Mouse (Mus musculus) CH12F3 (cell line): ENCODE data around the gene 4930583I09Rik.

Experiments
- in situ Hi-C: fragments of 300-500 bp; cut with MboI; formaldehyde crosslinking; loops from 2 replicates; pipeline ENCODE4 v1.14.3; 2020; ENCODE audit warnings: low sequenced_read_pairs

The 4930583I09Rik gene

DNA sequence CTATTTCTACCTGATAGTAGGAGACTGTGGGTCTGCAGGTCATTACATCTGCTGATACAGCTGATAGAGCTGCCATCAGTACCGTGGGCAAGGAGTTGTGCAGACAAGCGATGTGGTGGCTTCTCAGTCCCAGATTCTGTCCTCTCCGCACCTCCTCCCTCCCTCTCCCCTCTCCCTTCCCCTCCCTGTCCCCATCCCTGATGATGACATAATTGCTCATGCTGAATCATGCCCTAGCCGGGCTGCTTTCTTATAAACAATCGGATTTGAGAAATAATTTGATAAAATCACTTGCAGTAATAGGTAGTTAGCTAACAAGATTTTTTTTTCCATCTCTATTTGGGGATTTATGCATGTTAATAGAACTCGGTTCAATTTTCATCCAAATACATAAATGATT is at the start of gene 4930583I09Rik:
TSS of gene 4930583I09Rik (minus strand) at position 144 of the 400 bp plus-strand sequence.
- in situ Hi-C loops, result no loop called here

DNA sequence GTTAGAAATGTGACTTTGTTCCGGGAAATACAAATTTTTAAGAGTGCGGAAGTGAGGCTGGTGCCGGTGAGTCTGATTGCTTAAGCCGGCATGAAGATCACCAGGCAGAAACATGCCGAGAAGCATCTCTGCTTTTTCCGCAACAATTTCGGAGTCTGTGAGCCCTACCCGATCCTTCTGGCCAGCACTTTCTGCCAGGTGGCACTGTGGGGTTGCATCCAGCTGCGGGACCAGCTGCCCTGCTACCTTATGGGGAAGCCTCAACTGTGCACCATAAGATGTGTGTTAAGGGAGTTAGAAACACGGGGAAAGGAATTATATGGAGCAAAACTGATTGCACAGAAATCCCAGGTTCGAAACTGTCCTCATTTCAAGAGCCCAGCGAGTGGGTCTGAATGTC is 40.2 kb upstream of the 4930583I09Rik start:
- in situ Hi-C loops, result no loop called here

DNA sequence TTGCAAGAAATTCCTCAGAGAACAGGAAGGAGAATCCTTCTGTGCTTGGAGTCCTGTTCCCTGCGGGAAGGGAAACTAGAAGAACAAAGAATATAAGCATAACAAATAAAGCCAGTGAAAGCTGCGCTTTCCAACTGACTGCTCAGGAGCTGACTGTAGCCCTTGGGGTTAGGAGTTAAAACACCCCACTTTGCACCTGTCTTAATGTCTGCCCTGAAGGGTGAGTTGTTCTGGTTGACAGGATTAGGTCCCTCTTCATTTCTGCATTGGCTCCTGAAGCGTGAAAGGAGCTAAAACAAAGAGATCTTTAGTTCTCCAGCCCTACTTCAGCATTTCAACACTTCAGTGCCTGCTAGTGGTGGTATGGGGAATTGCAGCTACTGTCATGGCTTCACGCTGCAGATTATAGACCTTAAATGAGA is 37.8 kb upstream of the 4930583I09Rik start:
- in situ Hi-C loops, result no loop called here

DNA sequence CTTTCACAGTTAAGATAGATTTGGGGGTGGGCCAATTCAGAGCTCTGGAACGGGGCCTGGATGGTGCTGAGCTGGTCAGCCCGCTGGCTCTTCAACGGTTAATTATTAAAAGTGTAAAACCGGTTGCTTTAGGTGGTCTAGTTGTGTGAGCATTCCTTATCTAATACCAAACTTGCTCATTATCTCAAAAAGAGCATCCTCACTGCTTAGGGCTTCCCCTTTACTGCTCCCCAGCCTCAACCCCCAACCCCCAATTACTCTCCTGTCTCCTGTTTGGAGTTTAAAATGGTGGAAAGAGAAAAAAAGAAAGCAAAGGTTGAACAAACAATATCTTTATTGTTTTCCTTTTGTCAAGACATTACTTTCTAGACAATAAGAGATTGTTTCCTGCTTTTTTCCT is 27.9 kb upstream of the 4930583I09Rik start:
- in situ Hi-C loops, result no loop called here

DNA sequence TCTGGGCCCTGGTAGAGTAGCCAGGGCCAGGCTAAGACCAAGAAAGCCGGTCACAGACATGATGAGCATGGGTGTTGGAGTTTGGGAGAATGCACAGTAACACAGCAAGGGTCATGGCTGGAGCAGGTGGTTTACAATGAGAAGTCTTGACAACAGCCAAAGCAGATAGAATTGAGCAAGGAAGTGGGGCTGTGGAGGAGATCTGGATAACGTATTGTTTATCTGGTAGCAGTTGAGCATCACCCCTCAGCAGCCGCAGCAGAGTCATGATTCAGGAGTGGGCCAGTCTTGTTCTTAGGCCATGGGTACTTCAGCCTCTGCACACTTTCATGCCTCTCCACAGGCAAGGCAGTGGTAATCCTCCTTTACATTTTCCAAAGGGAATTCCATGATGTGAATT is 25.1 kb upstream of the 4930583I09Rik start:
- in situ Hi-C loops, result no loop called here

DNA sequence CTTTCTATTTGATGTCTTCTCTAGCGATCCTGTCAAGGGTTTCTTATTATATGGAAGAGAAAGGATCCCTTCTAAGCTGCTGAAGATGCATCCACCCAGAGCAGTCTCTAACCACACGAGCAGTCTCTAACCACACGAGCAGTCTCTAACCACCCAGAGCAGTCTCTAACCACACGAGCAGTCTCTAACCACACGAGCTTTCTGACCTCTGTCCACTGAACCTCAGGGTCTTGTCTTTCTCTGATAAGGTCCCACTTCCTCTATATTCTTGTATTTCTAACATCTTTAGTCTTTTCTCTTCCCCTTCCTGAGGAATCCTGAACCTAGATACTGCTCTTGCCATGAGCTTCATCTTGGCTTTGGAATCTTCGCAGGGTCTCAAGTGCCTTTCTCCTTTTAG is 23.0 kb upstream of the 4930583I09Rik start:
- in situ Hi-C loops, result no loop called here

DNA sequence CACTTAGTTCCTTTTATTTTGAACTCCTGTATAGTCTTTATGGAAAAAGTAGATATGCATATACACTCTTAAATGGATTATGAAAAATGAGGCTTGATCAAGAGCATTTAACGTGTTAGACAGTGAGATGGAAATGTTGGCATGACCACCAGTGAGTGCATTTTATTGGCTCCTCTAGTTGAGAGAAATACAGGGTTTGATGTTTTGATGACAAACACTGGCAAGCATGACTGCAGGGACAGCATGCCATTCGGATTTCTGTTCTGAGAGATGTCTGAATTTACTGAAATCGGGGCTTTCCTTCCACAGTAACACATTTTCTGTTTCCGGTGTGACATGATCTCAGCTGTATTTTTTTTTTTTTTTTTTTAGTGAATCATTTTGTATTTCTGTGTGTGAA is 12.2 kb upstream of the 4930583I09Rik start:
- in situ Hi-C loops, result no loop called here

DNA sequence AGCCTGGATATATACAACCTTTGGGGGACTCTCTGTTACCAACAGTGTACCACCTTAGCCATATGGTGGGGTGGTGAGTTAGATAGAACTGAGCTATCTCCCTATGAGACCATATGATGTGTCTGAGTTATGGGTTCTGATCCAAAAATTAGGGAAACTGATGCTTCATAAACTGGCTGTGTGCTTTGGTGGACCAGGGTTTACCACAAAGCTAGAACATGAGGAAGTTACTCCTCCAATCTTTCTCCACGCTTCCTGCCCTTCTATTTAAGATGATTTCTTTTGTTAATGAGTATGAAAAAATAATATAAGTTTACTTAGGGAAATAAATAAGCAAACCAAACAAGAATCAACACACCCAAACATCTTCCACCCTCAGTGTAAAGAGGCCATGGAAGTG is 10.8 kb upstream of the 4930583I09Rik start:
- in situ Hi-C loops, result no loop called here

DNA sequence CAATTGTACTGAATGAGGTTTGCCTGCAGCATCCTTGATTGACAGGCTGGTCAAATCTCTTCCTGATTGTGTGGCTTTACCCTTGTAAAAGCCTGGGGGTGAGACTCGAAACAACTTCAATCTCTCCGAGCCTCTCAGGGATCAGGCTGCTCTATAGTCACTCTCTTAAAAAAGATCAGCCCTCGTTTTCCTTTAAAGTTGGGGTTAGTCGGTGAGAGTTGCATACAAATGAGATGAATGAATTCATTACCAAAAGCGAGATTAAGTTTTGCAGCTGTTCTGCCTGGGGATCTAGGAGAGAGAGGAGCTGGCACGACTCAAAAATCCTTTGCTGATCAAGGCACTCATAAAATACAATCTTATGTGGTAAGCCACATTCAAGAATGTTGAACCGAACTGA is 1.0 kb upstream of the 4930583I09Rik start:
- in situ Hi-C loops, result no loop called here

DNA sequence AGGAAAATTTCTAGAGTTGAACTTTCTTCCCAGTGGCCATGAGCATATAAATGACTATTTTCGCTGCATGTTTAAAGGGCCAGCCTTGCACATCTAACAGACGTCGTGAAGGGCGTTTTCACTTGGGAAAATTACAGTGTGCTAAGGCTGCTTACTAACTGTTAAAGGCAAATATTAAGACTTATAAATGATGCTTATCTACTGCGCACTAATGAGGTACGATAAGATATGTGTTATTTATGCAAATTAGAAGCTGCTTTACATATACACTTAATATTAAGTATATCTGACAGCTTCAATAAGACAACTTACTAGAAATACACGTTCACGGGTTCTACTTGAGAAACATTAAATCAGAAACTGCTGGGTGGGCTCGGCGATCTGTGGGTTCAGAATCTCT is 481 bp upstream of the 4930583I09Rik start:
- in situ Hi-C loops, result no loop called here

DNA sequence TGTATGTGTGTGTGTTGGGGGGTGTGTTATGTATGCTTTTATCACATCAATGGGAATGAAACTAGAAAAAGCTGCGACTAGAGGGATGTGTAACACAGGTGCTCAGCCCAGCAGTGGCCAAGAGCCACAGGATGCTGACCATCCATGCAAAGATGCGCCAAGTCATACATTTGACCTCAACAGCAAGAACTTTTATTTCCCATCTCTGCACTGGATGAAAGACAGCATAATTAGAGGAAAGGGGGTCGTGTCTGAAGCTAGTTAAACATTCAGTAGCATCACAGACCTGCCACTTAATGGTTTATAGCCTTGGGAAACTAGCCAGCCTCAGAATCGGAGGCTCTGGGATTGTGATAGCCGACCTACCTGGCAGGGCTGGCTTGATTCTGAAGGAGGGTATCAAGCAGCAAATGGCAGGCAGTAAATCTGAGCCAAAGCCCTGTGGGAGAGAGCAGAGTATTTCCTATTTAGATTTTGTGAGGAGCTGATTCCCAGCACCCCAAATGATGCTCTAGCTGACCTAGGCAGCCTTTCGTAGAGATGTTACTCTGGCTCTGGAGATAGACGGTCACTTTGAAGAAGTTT is 1.9 kb downstream of the 4930583I09Rik start:
- in situ Hi-C loops, result no loop called here

DNA sequence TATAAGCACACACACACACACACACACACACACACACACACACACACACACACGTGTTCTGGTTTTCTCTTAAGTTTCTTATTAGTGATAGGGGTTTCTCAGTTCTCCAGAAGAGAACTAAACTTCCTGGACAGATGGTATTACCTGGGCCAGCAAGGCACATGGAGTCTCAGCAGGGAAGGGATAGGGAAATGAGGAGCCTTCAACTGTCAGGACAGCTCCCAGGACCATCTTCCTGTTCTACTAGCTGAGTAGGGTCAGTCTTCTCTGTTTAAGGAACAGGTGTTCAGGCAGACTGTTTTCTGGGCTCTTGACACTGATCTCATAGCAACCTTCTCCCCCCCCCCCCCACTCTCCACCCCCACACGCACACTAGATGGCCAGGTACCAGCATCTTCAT is 2.8 kb downstream of the 4930583I09Rik start:
- in situ Hi-C loops, result no loop called here

DNA sequence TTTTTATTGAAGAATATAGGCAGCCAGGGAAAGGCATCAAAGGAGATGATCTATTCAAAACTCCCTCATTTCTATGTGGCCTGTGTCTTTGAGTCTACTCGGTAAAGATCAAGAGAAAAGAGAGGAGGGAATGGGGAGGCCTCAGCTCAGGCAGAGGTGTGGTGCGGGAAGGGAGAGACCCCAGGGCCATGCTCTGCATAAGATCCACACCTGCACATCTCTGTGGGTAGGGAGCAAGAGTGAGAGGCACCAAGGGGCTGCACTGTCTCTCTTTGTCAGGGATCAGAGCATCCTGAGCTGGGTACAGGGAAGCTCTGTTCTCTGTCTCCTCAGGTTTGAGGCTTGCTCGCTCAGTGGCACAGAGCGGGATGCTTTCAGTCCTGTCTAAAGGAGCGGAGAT is 8.4 kb downstream of the 4930583I09Rik start:
- in situ Hi-C loops, result no loop called here

DNA sequence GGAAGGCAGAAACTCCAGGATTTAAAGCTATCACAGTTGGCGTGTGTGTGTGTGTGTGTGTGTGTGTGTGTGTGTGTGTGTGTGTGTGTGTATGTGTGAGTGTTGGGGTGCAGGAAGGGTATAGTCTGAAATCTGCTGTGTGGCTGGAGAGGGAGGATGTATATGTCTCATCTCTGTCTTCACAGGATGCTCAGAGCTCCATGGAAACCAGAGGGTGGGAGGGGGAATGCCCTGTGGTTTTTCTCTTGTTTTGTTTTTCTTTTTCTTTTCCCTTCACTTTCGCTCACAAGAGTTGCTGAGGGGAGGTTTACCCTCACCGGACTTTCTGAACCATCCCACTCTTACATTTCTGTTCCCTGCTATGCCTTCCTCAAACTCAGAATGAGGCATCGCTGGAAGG is 9.0 kb downstream of the 4930583I09Rik start:
- in situ Hi-C loops, result no loop called here

DNA sequence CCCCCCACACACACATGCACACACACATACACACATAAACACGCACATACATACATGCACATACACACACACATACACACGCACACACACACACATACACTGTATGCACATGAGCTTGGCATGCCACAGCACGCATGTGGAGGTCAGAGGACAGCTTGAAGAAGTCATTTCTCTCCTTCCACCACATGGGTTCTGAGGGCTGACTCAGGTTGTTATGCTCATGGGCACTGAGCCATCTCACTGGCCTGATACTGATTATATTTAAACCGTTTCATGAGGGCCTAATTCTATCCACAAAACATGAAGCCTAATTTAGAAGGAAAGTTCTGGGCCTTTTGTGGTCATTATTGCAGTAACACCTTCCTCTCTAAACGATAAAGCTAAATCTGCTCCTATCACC is 13.3 kb downstream of the 4930583I09Rik start:
- in situ Hi-C loops, result no loop called here

DNA sequence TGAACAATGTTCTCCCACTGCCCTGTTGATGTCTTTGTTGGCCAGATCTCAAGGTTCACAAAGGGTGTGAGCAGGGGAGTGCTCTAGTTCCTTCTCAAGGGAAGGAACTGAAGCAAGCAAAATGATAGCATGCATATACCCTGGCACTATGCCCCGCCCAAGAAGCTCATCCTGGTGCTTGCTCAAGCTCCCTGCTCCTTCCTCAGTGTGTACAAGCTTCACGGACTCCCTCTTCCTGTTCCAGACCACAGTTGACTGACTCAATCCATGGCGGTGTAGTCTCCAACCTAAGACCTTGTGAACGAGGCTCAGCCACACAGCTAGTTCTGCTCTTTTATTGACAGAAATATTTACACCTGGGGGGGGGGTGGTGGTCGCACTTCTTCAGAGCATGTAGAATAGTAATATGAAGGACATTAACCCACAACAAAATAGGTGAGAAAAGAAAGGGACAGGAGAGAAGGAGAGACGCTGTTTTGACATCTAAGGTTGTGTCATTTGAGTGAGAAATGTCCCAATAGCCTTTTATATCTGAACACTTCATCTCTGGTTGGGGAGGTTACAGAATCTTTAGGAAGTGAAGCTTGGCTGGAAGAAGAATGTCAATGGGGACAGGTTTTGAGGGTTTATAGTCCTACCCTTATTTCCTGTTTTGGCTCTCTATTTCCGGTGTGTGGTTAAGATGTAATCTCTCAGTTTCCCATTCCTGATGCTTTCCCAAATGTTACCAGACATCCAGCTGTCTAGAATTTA is 14.9 kb downstream of the 4930583I09Rik start:
- in situ Hi-C loops, result no loop called here

DNA sequence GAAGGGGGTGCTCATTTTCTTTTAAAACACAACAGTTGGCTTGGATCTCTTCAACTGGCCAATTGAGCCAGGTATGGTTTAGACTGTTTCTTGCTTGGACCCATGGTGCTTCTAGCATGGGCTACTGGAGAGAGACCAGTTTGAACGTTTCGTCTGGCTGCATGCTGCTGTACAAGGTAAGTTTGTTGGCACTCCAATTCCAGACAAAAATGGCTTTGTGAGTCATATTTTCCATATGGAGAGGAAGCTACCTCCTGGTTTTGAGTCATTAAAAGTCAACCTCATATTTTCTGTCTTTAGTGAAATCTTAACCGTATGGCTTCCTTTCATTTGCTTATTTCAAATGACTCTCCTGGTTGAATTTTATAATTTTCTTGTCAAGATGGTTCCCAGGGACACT is 19.6 kb downstream of the 4930583I09Rik start:
- in situ Hi-C loops, result no loop called here

DNA sequence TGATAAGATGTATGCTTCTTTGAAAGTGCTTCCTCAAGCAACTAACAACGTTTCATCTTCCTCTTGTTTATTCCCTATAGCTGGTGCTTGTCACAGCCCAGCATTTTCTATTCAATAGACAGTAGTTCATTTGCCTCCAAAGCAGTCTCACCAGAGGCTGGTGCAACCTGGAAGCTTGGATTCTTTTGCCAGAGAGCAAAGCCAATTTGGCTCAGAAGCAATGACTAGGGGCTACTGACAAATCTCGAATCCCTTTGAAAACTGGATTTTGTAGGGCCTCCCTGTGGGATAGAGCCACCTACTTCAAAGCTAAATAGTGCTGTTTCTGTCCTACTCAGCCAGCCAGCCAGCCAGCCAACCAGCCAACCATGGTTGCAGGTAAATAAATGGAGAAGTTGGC is 20.1 kb downstream of the 4930583I09Rik start:
- in situ Hi-C loops, result no loop called here

DNA sequence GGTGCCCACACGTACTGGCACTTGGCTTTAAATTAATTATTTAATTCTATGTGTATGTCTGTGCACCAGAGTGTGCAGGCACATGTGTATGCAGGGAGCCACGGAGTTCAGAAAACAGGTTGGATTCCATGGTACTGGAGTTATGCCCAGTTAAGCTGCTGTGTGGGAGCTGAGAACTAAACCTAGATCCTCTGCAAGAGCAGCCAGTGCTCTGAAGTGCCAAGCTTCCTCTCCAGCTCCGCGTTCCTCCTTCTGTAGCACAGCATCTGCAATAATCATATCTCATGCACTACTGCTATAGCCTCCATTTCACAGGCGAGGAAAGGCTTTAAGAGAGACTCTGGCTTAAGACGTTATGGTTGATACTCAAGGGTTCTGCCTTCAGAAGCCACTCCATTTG is 22.3 kb downstream of the 4930583I09Rik start:
- in situ Hi-C loops, result no loop called here

DNA sequence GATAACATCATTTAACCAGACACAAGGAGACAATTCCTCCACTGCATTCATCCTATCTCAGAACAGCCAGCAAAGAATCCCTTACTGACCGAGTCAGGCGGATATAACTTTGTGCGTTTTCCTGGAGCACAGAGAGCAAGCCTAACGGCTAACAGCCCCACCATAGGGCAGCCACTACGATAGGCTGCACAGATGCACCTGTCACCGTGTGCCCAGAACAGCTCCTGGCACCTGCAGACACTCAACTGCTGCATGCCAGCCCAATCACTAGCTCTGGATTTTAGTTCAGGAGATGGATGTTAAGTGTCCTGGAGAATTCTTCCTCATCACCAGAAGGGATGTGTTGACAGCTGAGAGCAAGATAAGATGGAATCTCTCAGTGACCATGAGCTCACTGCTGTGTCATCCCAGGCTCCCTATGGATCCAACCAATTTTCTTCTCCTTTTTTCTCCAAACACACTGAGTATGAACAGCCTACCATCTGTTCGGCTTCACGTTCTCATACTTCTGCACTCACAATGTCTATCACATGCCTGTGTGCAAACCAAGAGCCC is 29.8 kb downstream of the 4930583I09Rik start:
- in situ Hi-C loops, result no loop called here

DNA sequence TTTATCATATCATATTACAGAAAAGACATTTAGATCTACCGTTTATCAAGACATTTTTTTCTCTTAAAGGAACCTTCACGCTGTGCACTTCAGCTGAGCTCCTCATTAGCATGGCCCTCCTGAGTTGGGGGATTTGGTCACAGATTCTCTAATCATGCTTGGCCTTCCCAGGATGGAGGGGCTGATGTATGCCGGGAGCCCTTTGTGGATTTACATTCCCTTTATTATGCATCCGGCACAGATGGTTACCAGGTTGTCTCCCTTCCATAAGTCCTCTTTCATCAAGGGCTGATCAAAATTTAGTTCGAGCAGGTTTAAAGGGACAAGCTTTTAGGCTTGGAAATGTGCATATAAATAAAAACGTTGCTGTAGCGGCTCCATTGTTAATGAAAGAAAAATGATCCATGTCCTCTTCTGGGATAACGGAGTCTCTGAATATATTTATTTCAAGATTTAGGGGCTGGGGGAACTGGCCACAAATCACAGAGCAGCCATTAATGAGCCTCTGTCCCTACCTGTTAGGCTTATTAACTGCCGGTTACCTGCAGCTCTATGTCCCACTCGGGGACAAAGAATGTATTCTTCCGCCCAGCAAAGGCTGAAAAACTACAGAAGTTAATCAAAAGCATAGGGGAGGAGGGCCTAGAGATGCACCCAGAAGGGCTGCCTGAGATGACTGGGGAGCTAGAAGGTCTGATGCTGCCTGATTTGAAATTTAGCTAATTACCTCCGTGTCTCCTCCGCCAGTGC is 31.3 kb downstream of the 4930583I09Rik start:
- in situ Hi-C loops, result no loop called here

DNA sequence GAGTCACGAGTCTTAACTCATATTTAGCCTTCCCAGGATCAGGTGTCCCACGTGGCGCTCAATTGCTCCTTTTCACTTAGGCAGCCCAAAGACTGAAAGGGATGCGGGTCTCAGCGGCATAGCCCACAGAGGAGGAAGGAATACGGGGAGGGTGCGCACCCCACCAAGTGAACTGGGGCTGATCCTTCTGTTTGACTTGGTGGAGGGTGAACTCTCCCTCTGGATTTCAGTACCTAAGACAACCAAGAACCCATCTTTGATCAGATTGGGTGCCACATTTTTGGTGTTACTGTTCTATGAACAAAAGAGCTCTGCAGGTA is 33.0 kb downstream of the 4930583I09Rik start:
- in situ Hi-C loops, result no loop called here
